25 mouse cellular contexts compared by ENCODE assay signal in genomic region chr16:58684537-58684936, GRCm38 (mm10). TPM values are rescaled to one million over a fixed set of nuclear protein-coding genes. Genes with fewer than 3 reads are reported as not detected.
DNase-seq lines count a peak whose midpoint lies in the region; ATAC-seq and TF ChIP-seq lines count a peak whose summit lies in the region.
"Had no signal": no experiment of that assay in that cellular context is flagged by ENCODE, and none has a peak within 500 bp of the region (broad histone marks: within the 10 kb centered on the region; RNA-seq: fewer than 3 reads in every experiment).

No protein-coding gene starts in this region.

- DNase-seq in layer of hippocampus, adult 2 months (ENCODE audit: low spot score in 2 of 2): no peak
- DNase-seq in layer of hippocampus, postnatal 25 days (ENCODE audit: extremely low spot score in 1 of 2, low spot score in 1 of 2): no peak
- peak; percentile 44 for DNase-seq in CD4-positive, CD25-positive, alpha-beta regulatory T cell, adult 2 months (ENCODE audit: low read depth, low spot score)
- DNase-seq in splenic B cell, adult 2 months (ENCODE audit: low read depth, low spot score): peak; percentile 25
- DNase-seq in forebrain, embryonic 10.5 days (ENCODE audit: extremely low spot score, low spot score): no peak
- DNase-seq in c-Kit-positive CD71-positive TER-119-positive erythroid progenitor cells, embryonic 14.5 days (ENCODE audit: low spot score): no peak
- DNase-seq: adrenal gland, postnatal 10 days; cerebellum, adult 8-10 months; embryo, embryonic 11 days; heart, adult 18-20 months; kidney, adult 18-20 months; thymus, postnatal 25 days had no signal

- no peaks in the 10 kb centered on the region for H3K4me1 ChIP-seq in forebrain, embryonic 10.5 days
- H3K4me1 ChIP-seq: hindbrain, embryonic 12.5 days; neural tube, embryonic 13.5 days; stomach, embryonic 15.5 days had no signal

- no peak overlapping the region for H3K27ac ChIP-seq in layer of hippocampus, adult 2 months
- H3K27ac ChIP-seq in forebrain, embryonic 10.5 days: no peak overlapping the region
- H3K27ac ChIP-seq: hindbrain, embryonic 12.5 days; neural tube, embryonic 13.5 days; stomach, embryonic 15.5 days had no signal

- no peak overlapping the region for H3K4me3 ChIP-seq in layer of hippocampus, adult 2 months
- H3K4me3 ChIP-seq in forebrain, embryonic 10.5 days: no peak overlapping the region
- H3K4me3 ChIP-seq: hindbrain, embryonic 12.5 days; neural tube, embryonic 13.5 days; stomach, embryonic 15.5 days had no signal

- peak; percentile 43 for ATAC-seq in activated CD4-positive, CD25-positive, alpha-beta regulatory T cell, adult 4 months
- ATAC-seq: forebrain, embryonic 14.5 days; midbrain, embryonic 16.5 days had no signal

- H3K36me3 ChIP-seq in splenic B cell, adult 2 months (ENCODE audit: control insufficient read depth, insufficient read depth, low read length, poor library complexity, severe bottlenecking): 0 out of 2 replicates have a peak, but pooled peaks cover 2% of the 10 kb centered on the region
- peaks cover 11% of the 10 kb centered on the region for H3K36me3 ChIP-seq in forebrain, embryonic 10.5 days (replicated peaks)
- H3K36me3 ChIP-seq: hindbrain, embryonic 12.5 days had no signal

- TF ChIP-seq CTCF in layer of hippocampus, adult 2 months (conservative IDR thresholded peaks at IDR 0.05): peak; percentile 48

- no peaks in the 10 kb centered on the region for H3K27me3 ChIP-seq in splenic B cell, adult 2 months (ENCODE audit: control insufficient read depth, insufficient read depth, low read length, poor library complexity, severe bottlenecking)
- H3K27me3 ChIP-seq in forebrain, embryonic 10.5 days (ENCODE audit: poor library complexity, severe bottlenecking): no peaks in the 10 kb centered on the region
- H3K27me3 ChIP-seq: hindbrain, embryonic 12.5 days; neural tube, embryonic 13.5 days; stomach, embryonic 15.5 days had no signal

- H3K9me3 ChIP-seq in forebrain, embryonic 10.5 days: no peaks in the 10 kb centered on the region
- H3K9me3 ChIP-seq: hindbrain, embryonic 12.5 days; neural tube, embryonic 13.5 days; stomach, embryonic 15.5 days had no signal

RNA-seq across cellular contexts. Expression of gene Cpox, which starts 14.4 kb away (rescaled TPM):
- total RNA-seq in layer of hippocampus, adult 2 months (2021): 10 to 100 TPM; 48.8 to 58.6 TPM
- total RNA-seq in layer of hippocampus, postnatal 25 days (2021): 10 to 100 TPM; 52.1 to 53.7 TPM
- 10 to 100 TPM; 34.0 to 37.2 TPM for polyA plus RNA-seq in activated CD4-positive, CD25-positive, alpha-beta regulatory T cell, adult 4 months (2017; shearing (Covaris generic))
- polyA plus RNA-seq in forebrain, embryonic 10.5 days (2016; fragmentation: Nextera tagmentation; extraction: Ambion mirVana): 25.6 and 30.4 TPM in 2 replicates

RNA-seq across cellular contexts. Expression of gene Gpr15, which starts 34.3 kb away (rescaled TPM):
- not detected for total RNA-seq in layer of hippocampus, adult 2 months (2021)
- total RNA-seq in layer of hippocampus, postnatal 25 days (2021): not detected
- 10 to 100 TPM; 22.6 to 23.4 TPM for polyA plus RNA-seq in activated CD4-positive, CD25-positive, alpha-beta regulatory T cell, adult 4 months (2017; shearing (Covaris generic))
- not detected in 2 replicates for polyA plus RNA-seq in forebrain, embryonic 10.5 days (2016; fragmentation: Nextera tagmentation; extraction: Ambion mirVana)
- total RNA-seq: adrenal gland, postnatal 10 days; gastrocnemius, adult 18-20 months; heart, adult 18-20 months had no signal
- polyA plus RNA-seq: forebrain, embryonic 14.5 days; hindbrain, embryonic 12.5 days; limb, embryonic 11.5 days; neural tube, embryonic 13.5 days; small intestine, adult 2 months had no signal

RNA-seq across cellular contexts. Expression of gene Cldnd1, which starts 43.2 kb away (rescaled TPM):
- 10 to 100 TPM; 86.0 to 92.5 TPM for total RNA-seq in layer of hippocampus, adult 2 months (2021)
- 100 to 1,000 TPM in 1 of 2 experiments, 10 to 100 TPM in 1; 82.0 to 100 TPM for total RNA-seq in layer of hippocampus, postnatal 25 days (2021)
- 100 to 1,000 TPM; 229 to 255 TPM for polyA plus RNA-seq in activated CD4-positive, CD25-positive, alpha-beta regulatory T cell, adult 4 months (2017; shearing (Covaris generic))
- 91.0 and 106 TPM in 2 replicates for polyA plus RNA-seq in forebrain, embryonic 10.5 days (2016; fragmentation: Nextera tagmentation; extraction: Ambion mirVana)

RNA-seq across cellular contexts. Expression of gene E330017A01Rik, which starts 46.0 kb away (rescaled TPM):
- total RNA-seq in layer of hippocampus, adult 2 months (2021): not detected
- not detected for total RNA-seq in layer of hippocampus, postnatal 25 days (2021)
- polyA plus RNA-seq in activated CD4-positive, CD25-positive, alpha-beta regulatory T cell, adult 4 months (2017; shearing (Covaris generic)): not detected
- polyA plus RNA-seq in forebrain, embryonic 10.5 days (2016; fragmentation: Nextera tagmentation; extraction: Ambion mirVana): not detected in 2 replicates
- total RNA-seq: adrenal gland, postnatal 10 days; gastrocnemius, adult 18-20 months; heart, adult 18-20 months; megakaryocyte, adult 5-6 weeks had no signal
- polyA plus RNA-seq: forebrain, embryonic 14.5 days; heart, postnatal 0 days; hindbrain, embryonic 12.5 days; large intestine, adult 2 months; limb, embryonic 11.5 days; lung, embryonic 16.5 days; midbrain, embryonic 16.5 days; small intestine, adult 2 months; stomach, embryonic 15.5 days had no signal

Comparison
In these comparisons a context has a peak if more than half of its experiments do, and no peak if none do; other contexts are left out.
1. DNase-seq: peak in CD4-positive, CD25-positive, alpha-beta regulatory T cell, adult 2 months (single experiment) and splenic B cell, adult 2 months (single experiment); none in layer of hippocampus, adult 2 months (0 of 2), layer of hippocampus, postnatal 25 days (0 of 2), forebrain, embryonic 10.5 days (single experiment) and c-Kit-positive CD71-positive TER-119-positive erythroid progenitor cells, embryonic 14.5 days (single experiment).